Mouse (Mus musculus): Measurements from ENCODE around the gene Caap1. TPM values are rescaled to one million over a fixed set of nuclear protein-coding genes. Genes with fewer than 3 reads are reported as not detected.

Gene Caap1
- polyA plus RNA-seq, 1 experiment from 2014 or later, result 29.9 TPM

Other genes starting within 250 kb of the Caap1 start
- 0.40 TPM in 1 of 2 replicates, not detected in the other for gene Gm10306, start 250 bp downstream of the Caap1 start, polyA plus RNA-seq (2014; fragmentation: Nextera tagmentation; extraction: Ambion mirVana)
- 86.0 and 96.5 TPM in 2 replicates for gene Plaa, start 46.4 kb upstream of the Caap1 start, polyA plus RNA-seq (2014; fragmentation: Nextera tagmentation; extraction: Ambion mirVana)
- 59.8 and 63.3 TPM in 2 replicates for gene Ift74, start 57.7 kb upstream of the Caap1 start, polyA plus RNA-seq (2014; fragmentation: Nextera tagmentation; extraction: Ambion mirVana)
- gene Lrrc19, start 93.3 kb upstream of the Caap1 start, polyA plus RNA-seq (2014; fragmentation: Nextera tagmentation; extraction: Ambion mirVana), result 1.2 and 1.3 TPM in 2 replicates
- 9.0 and 9.6 TPM in 2 replicates for gene Tek, start 182.5 kb upstream of the Caap1 start, polyA plus RNA-seq (2014; fragmentation: Nextera tagmentation; extraction: Ambion mirVana)